Mouse (Mus musculus): Measurements from ENCODE around the gene Rad52. TPM values are rescaled to one million over a fixed set of nuclear protein-coding genes. Genes with fewer than 3 reads are reported as not detected.
A peak's percentile ranks its signal among the peaks of the same experiment; 100 is the strongest.

Gene Rad52
- total RNA-seq (2014; fragmentation: Nextera tagmentation), result 45.9 and 58.5 TPM in 2 replicates
- 35.6 and 41.9 TPM in 2 replicates for total RNA-seq (2017)

DNA sequence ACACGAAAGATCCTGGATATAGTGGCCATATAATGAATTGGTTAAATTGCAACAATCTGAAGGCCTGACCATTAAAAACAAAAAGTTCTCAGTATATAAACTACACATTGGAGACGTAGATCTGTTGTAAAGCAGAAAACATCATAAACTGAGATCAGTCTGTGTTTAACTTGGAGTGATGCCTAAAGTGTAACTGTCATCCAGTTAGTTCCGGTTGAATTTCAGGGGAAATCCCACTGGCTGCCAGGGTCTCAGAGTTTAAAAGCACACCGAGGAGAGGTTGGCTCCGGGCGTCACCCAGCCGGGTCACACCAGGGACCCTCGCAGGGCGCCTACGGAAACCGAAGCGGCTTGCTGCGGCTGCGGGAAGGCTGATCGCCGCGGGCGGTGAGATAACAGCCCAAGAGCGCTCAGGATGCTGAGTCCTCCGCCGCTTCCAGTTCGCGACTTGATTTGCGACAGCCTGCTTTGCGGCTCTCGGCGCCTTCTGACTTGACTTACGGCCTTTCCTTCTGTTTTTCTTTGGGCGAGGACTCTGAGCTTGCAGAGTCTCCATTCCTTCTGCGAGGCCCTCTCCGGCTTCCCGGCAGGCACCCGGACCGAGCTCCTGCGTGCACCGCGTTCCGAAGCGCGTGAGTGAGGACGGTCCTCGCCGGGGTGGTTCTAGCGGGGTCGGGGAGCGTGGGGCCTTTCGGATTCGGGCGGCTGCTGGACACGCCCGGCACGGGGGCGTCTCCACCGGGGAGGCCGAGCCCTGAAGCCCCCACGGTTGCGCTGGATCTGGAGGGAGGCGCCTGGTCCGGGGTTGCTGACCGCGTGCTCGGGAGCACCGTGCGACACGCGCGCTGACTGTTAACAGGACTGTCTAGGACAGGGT, at the start of gene Rad52:
Gene Rad52 (plus strand): TSS at position 495 of the 877 bp plus-strand sequence.
- peak; percentile 78 for ATAC-seq (replicated peaks; ENCODE audit: low FRiP score, low TSS enrichment, poor library complexity, severe bottlenecking)

DNA sequence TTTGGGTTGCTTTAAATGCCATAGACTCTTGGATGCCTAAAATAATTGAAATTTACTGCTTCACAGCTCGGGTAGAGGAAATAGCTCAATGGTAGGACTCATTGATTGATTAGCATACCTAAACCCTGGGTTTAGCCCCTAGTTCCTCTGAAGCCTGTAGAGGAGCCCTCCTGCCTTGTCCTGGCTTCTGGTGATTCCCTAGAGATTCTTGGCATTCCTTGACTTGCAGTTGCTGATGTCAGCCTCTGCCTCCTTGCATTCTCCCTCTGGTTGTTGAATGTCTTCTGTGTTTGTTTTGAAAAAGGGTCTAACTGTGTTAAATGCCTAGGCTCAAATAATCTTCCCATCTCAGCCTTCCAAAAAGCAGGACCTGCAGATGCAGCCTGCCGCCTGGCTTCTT, 48.3 kb upstream of the Rad52 start:
- ATAC-seq (replicated peaks; ENCODE audit: low FRiP score, low TSS enrichment, poor library complexity, severe bottlenecking), result no peak

DNA sequence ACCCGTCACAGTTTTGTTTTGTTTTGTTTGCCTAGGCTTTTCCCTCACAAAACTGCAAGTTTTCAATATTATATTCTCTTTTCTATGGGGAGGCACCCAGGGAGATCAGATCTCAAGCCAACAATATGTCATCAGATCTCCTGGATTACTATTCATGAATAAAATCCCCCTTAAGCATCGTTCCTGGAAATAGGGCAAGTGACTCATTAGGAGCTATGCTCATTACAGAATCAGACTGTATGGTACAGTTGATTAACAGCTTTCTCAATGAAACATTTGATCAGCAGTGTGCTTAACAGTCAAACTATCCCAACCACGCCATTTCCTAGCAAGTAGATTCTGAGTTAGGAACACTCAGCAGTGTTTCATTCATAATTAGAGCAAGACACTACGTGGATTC, 47.0 kb upstream of the Rad52 start:
- ATAC-seq (replicated peaks; ENCODE audit: low FRiP score, low TSS enrichment, poor library complexity, severe bottlenecking), result no peak

DNA sequence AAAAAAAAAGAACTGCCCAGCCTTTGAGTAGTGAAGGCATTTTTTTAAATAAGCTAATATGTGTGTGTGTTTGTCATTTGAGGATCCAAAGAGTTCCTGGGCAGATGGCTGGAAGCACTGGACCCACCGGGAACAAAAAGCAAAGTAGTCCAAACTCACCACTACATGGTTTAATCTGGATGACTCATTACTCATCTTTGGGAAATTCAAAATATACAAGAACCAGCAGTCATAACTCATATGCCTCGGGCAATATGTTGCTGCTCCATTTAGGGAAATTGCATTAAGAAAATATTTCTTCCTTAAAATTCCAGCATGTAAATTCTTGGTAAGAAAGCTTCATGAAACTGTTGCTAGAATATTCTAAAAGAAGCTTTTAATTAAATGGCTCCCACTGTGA, 42.3 kb upstream of the Rad52 start:
- ATAC-seq (replicated peaks; ENCODE audit: low FRiP score, low TSS enrichment, poor library complexity, severe bottlenecking), result no peak

DNA sequence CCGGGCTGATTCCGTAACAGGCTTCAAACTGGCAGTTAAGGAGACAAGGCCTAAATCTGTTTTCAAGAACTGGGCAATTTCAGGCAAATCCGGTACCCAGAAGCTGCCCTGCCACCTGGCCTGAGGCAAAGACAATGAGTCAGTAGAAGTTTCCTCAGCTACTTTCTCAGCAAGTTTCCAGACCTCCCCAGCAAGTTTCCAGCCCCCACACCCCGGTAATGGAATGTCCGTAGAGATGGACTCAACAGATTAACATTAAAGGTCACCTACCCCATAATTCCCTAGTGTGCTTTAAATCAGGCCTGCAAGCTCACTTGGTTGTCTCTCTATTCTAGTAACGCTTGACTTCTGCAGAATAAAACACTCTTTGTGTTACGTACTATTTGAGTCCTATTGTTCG, 41.0 kb upstream of the Rad52 start:
- ATAC-seq (replicated peaks; ENCODE audit: low FRiP score, low TSS enrichment, poor library complexity, severe bottlenecking), result no peak

DNA sequence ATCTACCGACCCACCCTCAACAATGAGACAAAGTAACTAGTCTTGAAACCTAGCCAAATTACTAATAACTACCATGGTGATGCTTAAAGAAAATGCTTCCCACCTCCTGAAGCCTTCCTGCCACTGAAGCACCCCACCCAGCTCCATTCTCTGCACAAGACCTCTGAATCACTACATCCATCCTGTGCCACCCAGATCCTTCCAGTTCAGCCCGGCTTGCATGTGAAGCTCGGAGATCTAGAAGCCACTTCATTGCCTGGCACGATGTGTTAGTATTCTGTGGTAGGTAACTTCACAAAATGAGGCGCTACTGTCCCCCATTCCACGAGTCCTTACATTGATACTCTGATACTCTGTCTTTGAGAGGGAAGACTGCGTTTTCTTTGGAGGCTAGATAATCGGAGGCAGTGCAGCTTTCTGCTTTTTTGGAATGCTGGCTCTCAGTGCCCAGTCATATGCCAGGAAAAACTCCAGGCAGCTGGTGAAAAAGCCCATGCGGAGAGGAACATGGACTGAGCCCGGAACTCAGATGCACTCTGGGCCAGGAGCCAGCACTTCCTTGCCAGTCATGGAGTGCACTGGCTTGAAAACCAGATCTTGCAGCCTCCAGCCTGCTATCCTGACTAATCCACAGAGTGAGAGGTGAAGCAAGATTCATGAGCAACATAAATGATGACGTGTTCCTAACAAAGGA, 38.0 kb upstream of the Rad52 start:
- no peak for ATAC-seq (replicated peaks; ENCODE audit: low FRiP score, low TSS enrichment, poor library complexity, severe bottlenecking)

DNA sequence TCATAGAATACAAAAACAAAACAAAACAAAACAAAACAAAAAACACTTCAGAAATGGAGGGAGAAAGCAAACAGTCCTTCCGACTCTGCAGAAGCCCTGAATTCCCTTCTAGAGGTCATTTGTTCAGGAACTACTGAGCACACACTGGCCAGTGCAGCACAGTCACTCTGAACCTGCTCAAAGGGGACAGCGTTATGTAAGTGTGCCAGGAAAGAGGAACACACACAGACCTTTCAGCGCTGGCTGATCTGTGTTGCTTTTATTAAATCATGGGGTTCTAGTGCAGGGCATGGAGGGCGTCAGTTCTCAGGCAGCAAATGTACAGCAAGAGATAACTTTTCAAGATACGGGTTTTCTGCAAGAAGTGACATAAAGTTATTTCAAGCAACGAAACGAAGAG, 19.3 kb upstream of the Rad52 start:
- ATAC-seq (replicated peaks; ENCODE audit: low FRiP score, low TSS enrichment, poor library complexity, severe bottlenecking), result 0 out of 2 replicates have a peak, but pooled peaks have one; percentile 41

DNA sequence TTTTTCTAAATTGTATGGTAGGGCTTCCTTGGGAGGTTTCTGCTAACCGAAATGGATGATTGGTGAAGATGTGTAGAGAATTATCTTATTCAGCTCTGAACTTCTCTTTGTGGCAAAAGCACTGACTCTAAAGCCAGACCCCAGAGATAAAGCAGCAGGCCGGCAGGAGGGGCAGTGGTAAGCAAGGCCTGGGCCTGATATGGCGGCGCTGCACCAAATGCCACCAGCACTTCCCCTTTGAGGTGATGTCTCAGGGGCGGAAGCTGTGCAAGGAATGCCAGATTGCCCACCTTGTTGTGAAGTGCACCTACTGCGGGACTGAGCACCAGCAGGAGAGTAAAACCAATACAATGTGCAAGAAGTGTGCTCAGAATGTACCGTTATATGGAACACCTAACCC, 9.8 kb upstream of the Rad52 start:
- ATAC-seq (replicated peaks; ENCODE audit: low FRiP score, low TSS enrichment, poor library complexity, severe bottlenecking), result peak; percentile 63

DNA sequence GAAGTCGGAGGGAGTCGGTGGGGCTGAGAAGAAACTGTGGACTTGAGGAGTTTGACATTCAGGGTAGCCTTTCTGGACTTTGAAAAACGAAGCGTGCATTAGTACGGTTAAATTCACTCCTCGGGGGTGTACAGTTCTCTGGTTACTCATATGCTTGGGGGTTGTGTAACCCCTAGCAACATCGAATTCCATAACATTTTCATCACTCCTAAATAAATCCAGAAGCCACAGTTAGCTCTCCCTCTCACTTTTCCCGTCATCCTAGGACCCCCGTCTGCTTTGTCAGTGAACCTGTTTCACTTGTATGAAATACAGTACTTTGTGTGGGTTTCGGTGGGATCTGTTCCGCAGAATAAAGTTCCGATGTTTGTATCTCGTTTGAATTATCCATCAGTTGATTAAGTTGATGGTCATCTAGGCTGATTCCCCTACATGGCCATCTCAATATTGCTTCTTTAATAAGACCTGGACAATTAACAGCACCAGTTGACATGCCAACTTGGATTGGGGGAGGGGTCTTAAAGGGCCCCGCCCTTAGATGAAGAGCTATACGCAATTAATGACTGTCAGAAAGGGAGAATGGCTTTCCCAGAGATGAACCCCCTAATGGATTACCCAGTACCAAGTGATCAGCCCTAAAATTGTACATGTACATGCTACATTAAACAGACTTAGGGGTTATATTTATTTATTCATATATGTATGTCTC, 737 bp downstream of the Rad52 start:
- ATAC-seq (replicated peaks; ENCODE audit: low FRiP score, low TSS enrichment, poor library complexity, severe bottlenecking), result no peak

DNA sequence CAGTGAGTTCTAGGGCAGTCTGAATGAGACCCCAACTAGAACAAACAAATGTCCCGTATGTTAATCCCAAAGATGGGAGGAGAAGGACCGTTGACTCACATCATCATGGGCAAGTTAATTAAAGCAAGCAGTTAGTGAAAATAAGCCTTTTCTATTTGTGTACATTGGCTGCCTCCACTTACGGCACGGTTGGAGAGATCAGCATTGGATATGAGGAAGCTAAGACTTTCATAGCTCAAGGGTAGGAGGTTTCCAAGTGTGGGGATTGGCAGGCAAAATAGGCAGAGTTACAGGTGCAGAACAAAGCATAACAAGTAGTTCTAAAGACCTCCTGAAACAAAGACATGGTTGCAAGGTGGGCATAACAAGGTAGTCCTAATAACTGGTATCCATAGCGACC, 3.0 kb downstream of the Rad52 start:
- ATAC-seq (replicated peaks; ENCODE audit: low FRiP score, low TSS enrichment, poor library complexity, severe bottlenecking), result no peak

DNA sequence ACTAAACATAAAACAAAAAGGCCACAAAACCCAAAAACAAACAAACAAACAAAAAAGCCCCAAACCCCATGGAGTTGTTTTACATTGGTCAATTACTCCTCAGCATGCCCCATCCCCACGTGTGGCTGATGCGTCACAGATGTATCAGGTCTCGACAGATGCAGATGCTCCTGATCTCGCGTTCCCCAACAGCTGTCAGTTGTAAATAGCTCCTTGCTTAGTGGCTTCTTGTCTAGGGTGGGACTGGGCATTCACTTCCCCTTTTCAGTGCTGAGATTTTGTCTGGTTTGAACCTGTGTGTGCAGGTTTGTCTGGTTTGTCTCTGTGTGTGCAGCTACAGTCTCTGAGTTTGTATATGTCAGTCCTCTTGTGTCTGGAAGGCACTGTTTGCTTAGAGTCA, 9.5 kb downstream of the Rad52 start:
- no peak for ATAC-seq (replicated peaks; ENCODE audit: low FRiP score, low TSS enrichment, poor library complexity, severe bottlenecking)

DNA sequence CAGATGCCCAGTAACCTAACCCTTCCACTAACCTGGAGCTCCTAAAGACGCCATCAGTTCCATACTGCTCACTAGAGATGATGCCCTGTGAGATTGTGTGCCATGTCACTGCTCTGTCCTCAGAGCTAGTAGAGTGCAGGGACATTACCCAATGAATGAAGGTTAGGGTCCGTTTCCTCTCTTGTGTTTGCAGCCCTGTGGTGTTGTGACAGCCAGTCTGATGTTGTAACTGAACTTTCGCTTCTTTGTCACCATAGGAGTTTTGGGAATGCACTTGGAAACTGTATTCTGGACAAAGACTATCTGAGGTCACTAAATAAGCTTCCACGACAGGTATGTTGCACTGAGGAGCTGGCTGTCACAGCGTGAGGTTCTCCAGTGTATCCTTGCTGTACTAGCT, 13.2 kb downstream of the Rad52 start:
- ATAC-seq (replicated peaks; ENCODE audit: low FRiP score, low TSS enrichment, poor library complexity, severe bottlenecking), result no peak

DNA sequence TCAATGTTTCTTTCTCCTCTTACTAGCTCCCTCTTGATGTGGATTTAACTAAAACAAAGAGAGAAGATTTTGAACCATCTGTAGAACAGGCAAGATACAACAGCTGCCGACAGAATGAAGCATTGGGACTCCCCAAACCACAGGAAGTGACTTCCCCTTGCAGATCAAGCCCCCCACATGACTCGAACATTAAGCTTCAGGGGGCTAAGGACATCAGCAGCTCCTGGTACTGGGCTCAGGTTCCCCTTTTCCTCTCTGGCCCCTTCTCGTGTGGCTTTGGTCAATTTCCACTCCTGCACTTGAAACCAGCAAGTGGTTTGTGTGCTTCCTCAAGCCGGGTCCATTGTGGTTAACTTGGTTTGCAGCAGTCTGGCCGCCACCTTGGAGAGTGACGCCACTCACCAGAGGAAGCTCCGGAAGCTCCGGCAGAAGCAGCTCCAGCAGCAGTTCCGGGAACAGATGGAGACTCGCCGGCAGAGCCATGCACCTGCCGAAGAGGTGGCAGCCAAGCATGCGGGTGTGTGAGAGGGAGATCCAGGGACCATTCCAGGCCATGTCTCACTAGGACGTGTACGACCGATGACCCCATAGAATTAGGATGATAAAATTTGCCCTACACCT, 16.2 kb downstream of the Rad52 start:
- ATAC-seq (replicated peaks; ENCODE audit: low FRiP score, low TSS enrichment, poor library complexity, severe bottlenecking), result peak; percentile 31

DNA sequence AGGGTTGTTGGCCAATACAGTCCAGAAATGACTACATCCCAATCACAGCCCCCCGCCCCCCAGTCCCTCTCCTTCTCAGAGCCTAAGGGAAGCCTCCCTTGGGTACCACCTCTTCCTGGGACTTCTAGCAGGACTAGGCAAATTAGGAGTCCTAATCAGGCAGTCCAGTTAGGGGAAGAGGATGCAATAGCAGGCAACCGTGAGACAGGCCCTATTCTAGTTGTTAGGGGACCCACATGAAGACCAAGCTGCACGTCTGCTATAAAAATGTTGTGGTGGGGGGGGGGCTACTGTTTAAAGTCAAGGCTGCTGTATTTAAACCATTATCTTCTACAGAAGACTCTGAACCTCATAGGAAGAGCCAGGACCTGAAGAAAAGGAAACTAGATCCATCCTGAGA, 19.6 kb downstream of the Rad52 start:
- ATAC-seq (replicated peaks; ENCODE audit: low FRiP score, low TSS enrichment, poor library complexity, severe bottlenecking), result no peak

DNA sequence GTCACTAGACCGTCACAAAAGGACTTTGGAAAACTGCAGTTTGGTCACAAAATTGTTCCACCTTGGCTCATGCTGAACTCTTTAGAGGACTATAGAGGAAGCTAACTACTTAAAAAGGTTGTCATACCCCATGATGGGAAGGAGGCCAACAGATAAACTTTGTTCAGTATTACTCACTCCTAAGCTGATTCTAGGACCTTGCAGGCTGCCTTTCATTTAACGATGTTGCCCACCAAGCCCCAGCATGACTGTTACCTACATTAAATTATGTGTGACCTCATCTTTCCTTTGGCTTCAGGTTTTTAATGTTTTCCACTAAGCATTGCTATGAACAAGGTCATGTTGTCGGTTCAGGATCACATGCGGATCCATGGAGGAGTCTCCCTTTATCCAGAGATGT, 20.0 kb downstream of the Rad52 start:
- no peak for ATAC-seq (replicated peaks; ENCODE audit: low FRiP score, low TSS enrichment, poor library complexity, severe bottlenecking)

DNA sequence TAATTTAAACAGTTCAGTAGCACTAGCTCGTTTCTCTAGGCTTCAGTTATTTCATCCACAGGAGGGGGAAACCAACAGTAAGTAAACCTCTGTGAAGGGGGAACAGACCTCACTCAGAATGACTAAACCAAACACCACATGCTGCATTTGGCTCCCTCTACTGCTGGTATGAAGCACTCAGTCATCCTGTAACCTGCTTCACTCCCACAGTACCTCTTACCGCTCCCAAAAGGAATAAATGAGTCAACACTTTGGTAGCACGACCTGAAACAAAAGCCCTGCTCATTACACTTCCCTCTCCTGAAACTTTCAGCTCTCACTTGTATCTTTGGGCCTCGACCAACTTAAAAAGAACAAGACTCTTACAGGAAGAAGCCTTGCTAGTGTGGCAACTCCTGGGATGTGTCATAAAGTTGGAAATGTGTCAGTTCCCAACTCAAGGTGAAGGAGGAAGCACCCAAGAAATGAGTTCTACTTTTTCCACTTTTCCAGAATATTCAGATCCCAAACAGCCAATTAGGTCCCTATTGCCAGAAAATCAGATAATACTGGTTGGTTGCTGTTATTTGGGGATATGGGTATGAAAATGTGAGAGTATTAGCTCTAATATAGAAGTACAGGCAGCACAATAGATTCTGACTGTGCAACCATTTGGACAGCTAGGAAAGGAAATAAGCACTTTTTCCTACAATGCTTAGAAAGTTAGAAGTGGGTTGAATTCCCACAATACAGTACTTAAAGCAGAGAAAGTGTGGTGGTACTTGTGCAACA, 21.9 kb downstream of the Rad52 start:
- 0 out of 2 replicates have a peak, but pooled peaks have one; percentile 34 for ATAC-seq (replicated peaks; ENCODE audit: low FRiP score, low TSS enrichment, poor library complexity, severe bottlenecking)

Data from megakaryocyte-erythroid progenitor cell, adult 5-6 weeks (primary cell).